11 mouse cellular contexts compared by ENCODE assay signal in the genomic region with DNA sequence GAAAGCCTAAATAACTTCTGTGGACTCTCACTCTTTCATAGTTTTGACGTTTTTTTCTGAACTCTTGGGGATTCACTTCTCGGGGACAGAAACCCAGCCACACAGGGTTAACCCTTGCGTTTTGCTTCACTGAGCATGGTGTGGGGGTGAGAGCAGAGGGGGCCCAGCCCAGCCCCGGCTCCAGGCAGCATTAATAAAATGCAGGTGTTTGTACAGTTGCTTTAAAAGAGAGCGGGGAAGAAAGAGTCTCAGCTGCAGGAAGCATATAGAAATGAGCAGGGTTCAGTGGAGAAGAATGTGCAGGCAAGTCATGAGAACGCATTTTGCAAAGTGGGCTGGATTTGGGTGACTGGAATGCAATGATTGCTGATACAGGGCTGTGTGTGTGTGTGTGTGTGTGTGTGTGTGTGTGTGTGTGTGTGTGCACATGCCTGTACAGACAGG.
DNase-seq lines count a peak whose midpoint lies in the region; ATAC-seq and TF ChIP-seq lines count a peak whose summit lies in the region.
"Had no signal": no experiment of that assay in that cellular context is flagged by ENCODE, and none has a peak within 500 bp of the region (broad histone marks: within the 10 kb centered on the region; RNA-seq: fewer than 3 reads in every experiment).

No protein-coding gene starts in this region.

- DNase-seq in heart, postnatal 14 days = no peak
- DNase-seq in stomach, postnatal 0 days (ENCODE audit: low spot score) = no peak
- DNase-seq in limb, embryonic 10.5 days (ENCODE audit: low spot score) = peak; percentile 63
- no peak for DNase-seq in ovary, adult 18-20 months (ENCODE audit: low spot score)
- no peak for DNase-seq in layer of hippocampus, adult 2 months (ENCODE audit: low spot score in 2 of 2)
- DNase-seq: cerebellum, adult 2 months; gastrocnemius, postnatal 36 days; lung, postnatal 4 days had no signal

- 35% methylated on average over 6 of the region's 6 CpGs for WGBS in heart, embryonic 13.5 days
- 13% methylated on average over 6 of the region's 6 CpGs for WGBS in stomach, embryonic 14.5 days
- WGBS in stomach, postnatal 0 days = 25% methylated on average over 6 of the region's 6 CpGs
- WGBS in limb, embryonic 10.5 days = 4% methylated on average over 6 of the region's 6 CpGs
- WGBS in stomach, embryonic 15.5 days = 15% methylated on average over 6 of the region's 6 CpGs

- H3K9me3 ChIP-seq in heart, embryonic 13.5 days = no peaks in the 10 kb centered on the region
- H3K9me3 ChIP-seq in stomach, embryonic 14.5 days (ENCODE audit: control insufficient read depth, low read depth, low read length) = no peaks in the 10 kb centered on the region
- H3K9me3 ChIP-seq in stomach, postnatal 0 days (ENCODE audit: control insufficient read depth, low read length) = no peaks in the 10 kb centered on the region
- H3K9me3 ChIP-seq in limb, embryonic 10.5 days (replicated peaks) = no peaks in the 10 kb centered on the region
- no peaks in the 10 kb centered on the region for H3K9me3 ChIP-seq in stomach, embryonic 15.5 days

- peaks cover 66% of the 10 kb centered on the region for H3K4me1 ChIP-seq in heart, embryonic 13.5 days
- H3K4me1 ChIP-seq in stomach, embryonic 14.5 days (ENCODE audit: control insufficient read depth, insufficient read depth, low read length) = peaks cover 45% of the 10 kb centered on the region
- H3K4me1 ChIP-seq in stomach, postnatal 0 days (replicated peaks; ENCODE audit: control insufficient read depth, insufficient read depth) = peaks cover 6% of the 10 kb centered on the region
- peaks cover 70% of the 10 kb centered on the region for H3K4me1 ChIP-seq in limb, embryonic 10.5 days
- peaks cover 31% of the 10 kb centered on the region for H3K4me1 ChIP-seq in stomach, embryonic 15.5 days

- no peak overlapping the region for H3K4me3 ChIP-seq in heart, embryonic 13.5 days
- no peak overlapping the region for H3K4me3 ChIP-seq in stomach, embryonic 14.5 days (ENCODE audit: low read depth, low read length)
- H3K4me3 ChIP-seq in stomach, postnatal 0 days (ENCODE audit: low read depth, low read length) = no peak overlapping the region
- peak overlapping the region; percentile 42; the same call in 1 of the 2 replicates for H3K4me3 ChIP-seq in limb, embryonic 10.5 days
- no peak overlapping the region for H3K4me3 ChIP-seq in stomach, embryonic 15.5 days (replicated peaks)
- H3K4me3 ChIP-seq in layer of hippocampus, adult 2 months = no peak overlapping the region

- no peak for TF ChIP-seq EP300 in stomach, postnatal 0 days (optimal IDR thresholded peaks at IDR 0.05)

- H3K27me3 ChIP-seq in heart, embryonic 13.5 days (replicated peaks) = no peaks in the 10 kb centered on the region
- no peaks in the 10 kb centered on the region for H3K27me3 ChIP-seq in stomach, embryonic 14.5 days (ENCODE audit: control insufficient read depth, insufficient read depth, low read length)
- no peaks in the 10 kb centered on the region for H3K27me3 ChIP-seq in stomach, postnatal 0 days (ENCODE audit: control insufficient read depth, insufficient read depth, low read length)
- no peaks in the 10 kb centered on the region for H3K27me3 ChIP-seq in limb, embryonic 10.5 days (ENCODE audit: low read depth, poor library complexity, severe bottlenecking)
- no peaks in the 10 kb centered on the region for H3K27me3 ChIP-seq in stomach, embryonic 15.5 days (replicated peaks)

- ATAC-seq in heart, embryonic 13.5 days (ENCODE audit: extremely low read depth, insufficient number of reproducible peaks, low FRiP score, low TSS enrichment) = no peak
- ATAC-seq in stomach, embryonic 14.5 days (ENCODE audit: insufficient number of reproducible peaks, insufficient read depth, low FRiP score, low read depth) = 0 out of 2 replicates have a peak, but pooled peaks have one; percentile 35
- no peak for ATAC-seq in stomach, postnatal 0 days (ENCODE audit: low FRiP score, low TSS enrichment)
- ATAC-seq in stomach, embryonic 15.5 days (ENCODE audit: insufficient read depth, low FRiP score, low read depth) = no peak

- H3K9ac ChIP-seq in heart, embryonic 13.5 days = peak overlapping the region; percentile 65; the same call in 1 of the 2 replicates
- H3K9ac ChIP-seq in stomach, embryonic 14.5 days (replicated peaks; ENCODE audit: low read depth, low read length) = no peak overlapping the region
- no peak overlapping the region for H3K9ac ChIP-seq in stomach, postnatal 0 days (ENCODE audit: low read length)
- no peak overlapping the region for H3K9ac ChIP-seq in stomach, embryonic 15.5 days

- intact Hi-C loops in heart, postnatal 14 days (cut with DNase I) = loop anchor here (5.0 kb wide), 1 partner anchor 86 kb away; no protein-coding TSS in a partner anchor

- TF ChIP-seq CTCF in stomach, postnatal 0 days (IDR thresholded peaks at IDR 0.05; ENCODE audit: low read depth) = no peak
- no peak for TF ChIP-seq CTCF in layer of hippocampus, adult 2 months (conservative IDR thresholded peaks at IDR 0.05)

- no peak overlapping the region for H3K4me2 ChIP-seq in heart, embryonic 13.5 days
- H3K4me2 ChIP-seq in stomach, embryonic 14.5 days (replicated peaks; ENCODE audit: low read depth, low read length) = no peak overlapping the region
- no peak overlapping the region for H3K4me2 ChIP-seq in stomach, postnatal 0 days (replicated peaks; ENCODE audit: low read depth)
- no peak overlapping the region for H3K4me2 ChIP-seq in stomach, embryonic 15.5 days

- H3K27ac ChIP-seq in heart, embryonic 13.5 days (replicated peaks) = 0 out of 2 replicates have a peak overlapping the region, but pooled peaks have one; percentile 24
- H3K27ac ChIP-seq in stomach, embryonic 14.5 days (ENCODE audit: low read length) = peak overlapping the region; percentile 70; the same call in 1 of the 2 replicates
- H3K27ac ChIP-seq in stomach, postnatal 0 days (replicated peaks) = no peak overlapping the region
- H3K27ac ChIP-seq in limb, embryonic 10.5 days = peak overlapping the region; percentile 92
- H3K27ac ChIP-seq in stomach, embryonic 15.5 days = peak overlapping the region; percentile 70
- no peak overlapping the region for H3K27ac ChIP-seq in layer of hippocampus, adult 2 months

- H3K36me3 ChIP-seq in heart, embryonic 13.5 days = no peaks in the 10 kb centered on the region
- H3K36me3 ChIP-seq in stomach, embryonic 14.5 days (ENCODE audit: control insufficient read depth, insufficient read depth, low read length) = no peaks in the 10 kb centered on the region
- no peaks in the 10 kb centered on the region for H3K36me3 ChIP-seq in stomach, postnatal 0 days (ENCODE audit: control insufficient read depth, insufficient read depth, low read length)
- H3K36me3 ChIP-seq in limb, embryonic 10.5 days = no peaks in the 10 kb centered on the region
- H3K36me3 ChIP-seq in stomach, embryonic 15.5 days = no peaks in the 10 kb centered on the region

Comparison
In these comparisons a context has a peak if more than half of its experiments do, and no peak if none do; other contexts are left out.
1. H3K27ac ChIP-seq: peak in heart, embryonic 13.5 days (single experiment), stomach, embryonic 14.5 days (single experiment), limb, embryonic 10.5 days (single experiment) and stomach, embryonic 15.5 days (single experiment); none in stomach, postnatal 0 days (single experiment) and layer of hippocampus, adult 2 months (single experiment).